Mouse (Mus musculus) lung, adult 18-20 months (tissue): ENCODE results near the gene Mug2.
"Not testable (repeated sequence)": the region's sequence is repeated elsewhere in the genome, so short reads cannot be mapped to it uniquely, and the experiment has no call there.

Experiments
- DNase-seq, 2 experiments: peaks; one replicate each; pipeline ENCODE4 v3.0.0; 2022; ENCODE audit warnings: mixed read lengths in 2 of 2

Gene Mug2

DNA sequence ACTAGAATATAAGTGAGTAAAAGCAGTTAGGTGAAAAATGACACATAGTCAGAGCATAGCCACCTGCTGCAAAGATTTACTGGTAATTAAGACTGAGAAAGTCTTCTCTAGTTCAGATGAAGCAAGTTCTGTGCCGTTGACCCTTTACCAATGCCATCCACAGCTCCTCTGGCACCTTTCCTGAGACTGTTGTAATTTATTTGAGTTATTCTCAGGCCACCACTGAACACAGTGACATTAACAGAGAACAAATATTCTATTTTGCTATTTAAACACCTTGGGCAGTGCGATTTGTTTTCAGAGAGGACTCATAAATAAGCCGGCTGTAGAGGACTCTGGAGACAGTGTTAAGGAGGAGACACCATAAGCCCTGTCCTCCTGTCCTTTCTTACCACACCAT, at the start of gene Mug2:
Gene Mug2 (plus strand): TSS at position 301 of the 400 bp plus-strand sequence.
- DNase-seq, result not testable (repeated sequence)

DNA sequence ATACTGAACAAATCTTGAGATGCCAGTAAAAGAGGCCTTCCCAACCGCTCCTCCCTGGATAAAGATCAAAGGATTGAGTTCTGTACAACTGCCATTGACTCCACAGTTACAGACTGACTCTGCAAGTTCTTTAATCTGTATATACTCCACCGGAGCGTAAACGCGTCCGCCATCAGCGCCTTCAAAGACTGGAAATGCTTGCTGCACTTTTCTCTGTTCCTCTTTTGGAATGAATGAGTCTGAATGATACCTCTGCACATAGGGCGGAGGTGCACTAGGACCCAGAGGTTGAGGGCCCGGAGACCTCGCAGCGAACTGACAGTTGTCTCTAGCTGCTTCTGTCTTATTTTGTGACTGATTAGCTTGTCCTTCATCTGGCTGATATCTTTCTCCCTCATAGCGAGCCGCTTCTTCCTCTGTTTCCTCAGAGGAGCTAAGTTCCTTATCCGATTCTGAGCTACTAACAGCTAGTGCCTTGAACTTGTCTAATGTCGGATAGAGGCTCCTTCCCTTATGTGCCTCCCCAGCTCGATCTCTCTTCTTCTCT, 48.7 kb upstream of the Mug2 start:
- not testable (repeated sequence) for DNase-seq

DNA sequence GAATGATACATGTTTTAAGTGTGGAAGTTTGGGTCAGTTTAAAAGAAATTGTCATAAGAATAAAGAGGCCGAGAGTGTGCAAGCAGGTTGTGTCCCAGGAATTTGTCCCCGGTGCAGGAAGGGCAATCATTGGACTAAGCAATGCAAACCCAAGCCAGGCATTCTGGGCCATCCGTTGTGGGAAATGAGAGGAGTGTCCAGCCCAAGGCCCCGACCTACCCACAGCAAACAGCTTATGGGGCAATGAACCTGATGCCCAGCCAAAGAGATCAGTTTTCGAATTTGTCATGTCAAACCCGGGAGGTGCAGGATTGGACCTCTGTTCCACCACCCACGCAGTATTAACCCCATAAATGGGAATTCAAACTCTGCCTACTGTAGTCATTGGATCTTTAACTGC, 30.9 kb upstream of the Mug2 start:
- DNase-seq, result no peak

DNA sequence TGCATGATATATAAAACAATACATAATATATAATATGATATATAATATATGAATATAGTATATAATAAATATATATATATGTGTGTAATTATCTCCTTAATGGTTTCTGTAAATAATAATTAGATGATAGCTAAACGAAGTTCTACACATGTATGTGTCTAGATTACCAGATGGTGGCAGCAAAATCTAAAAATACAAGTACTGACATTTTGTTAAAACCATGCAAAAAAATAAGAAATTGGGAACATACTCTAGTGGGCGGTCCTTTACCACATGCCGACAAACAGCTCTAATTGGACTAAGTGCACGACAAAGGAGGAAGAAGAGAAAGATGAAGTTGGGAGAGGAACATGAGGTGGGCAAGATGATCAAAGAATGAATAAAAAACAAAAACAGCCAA, 94.3 kb downstream of the Mug2 start:
- DNase-seq, result no peak

DNA sequence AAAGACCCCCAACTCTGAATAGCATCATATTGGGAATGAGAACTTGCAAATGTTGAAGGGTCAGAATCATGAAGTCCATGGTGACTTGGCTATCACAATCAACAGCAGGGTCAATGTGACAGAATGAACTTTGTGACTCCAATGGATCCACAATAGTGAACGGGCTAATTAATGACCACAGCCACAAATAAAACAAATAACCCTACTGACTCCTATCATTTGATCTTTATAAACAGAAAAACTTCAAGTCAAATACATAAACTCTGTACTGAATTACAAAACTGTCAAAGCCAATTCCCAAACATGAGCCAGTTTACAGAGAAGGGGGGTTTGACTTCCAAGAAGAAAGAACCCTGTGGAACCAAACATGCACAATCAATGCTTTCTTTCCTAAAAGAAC, 95.1 kb downstream of the Mug2 start:
- no peak for DNase-seq

DNA sequence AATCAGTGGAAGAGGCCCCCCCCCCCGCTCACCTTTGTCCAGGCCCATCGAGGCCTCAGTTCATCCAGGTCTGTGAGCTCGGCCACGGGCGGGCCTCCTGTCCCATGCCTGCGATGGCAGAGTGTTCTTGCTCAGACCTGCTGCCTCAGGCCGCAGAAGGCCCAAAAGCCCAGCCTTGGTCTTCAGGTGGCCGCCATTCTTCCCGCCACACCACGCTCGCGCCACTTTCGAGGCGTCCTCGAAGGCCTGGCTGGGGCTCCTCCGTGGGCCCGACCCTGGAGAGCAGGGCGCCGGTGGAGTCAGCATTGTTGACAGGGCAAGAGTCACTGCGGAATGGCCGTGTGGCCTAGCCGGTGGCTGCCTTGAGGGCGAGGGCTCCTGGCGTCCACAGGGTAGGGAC, 110.4 kb downstream of the Mug2 start:
- no peak for DNase-seq

DNA sequence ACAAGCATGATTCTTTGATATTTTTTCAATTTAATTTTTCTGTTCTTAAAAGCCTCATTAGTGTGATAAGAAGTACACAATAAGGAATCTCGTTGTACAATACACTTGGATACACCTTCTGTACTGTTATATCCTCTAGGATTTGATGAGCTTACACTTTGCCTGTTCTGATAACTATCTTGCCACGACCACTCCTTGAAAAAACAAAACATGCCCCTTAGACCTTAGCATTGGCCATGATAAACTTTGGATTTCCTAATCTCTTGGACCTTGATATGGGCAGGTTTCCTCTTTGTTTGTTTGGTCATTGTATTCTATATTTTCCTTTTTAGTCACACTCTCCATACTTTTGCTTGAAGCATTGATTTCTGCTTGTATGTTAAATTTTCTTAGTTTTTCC, 123.0 kb downstream of the Mug2 start:
- DNase-seq, result no peak
